ENCODE assay signal across 10 mouse cellular contexts in genomic region chr9:21184733-21185132, GRCm38 (mm10). TPM values are rescaled to one million over a fixed set of nuclear protein-coding genes. Genes with fewer than 3 reads are reported as not detected.
DNase-seq lines count a peak whose midpoint lies in the region; ATAC-seq and TF ChIP-seq lines count a peak whose summit lies in the region.
"Had no signal": no experiment of that assay in that cellular context is flagged by ENCODE, and none has a peak within 500 bp of the region (broad histone marks: within the 10 kb centered on the region; RNA-seq: fewer than 3 reads in every experiment).

No protein-coding gene starts in this region.

- intact Hi-C loops in left cerebral cortex, postnatal 36 days (cut with DNase I): no loop called here

- H3K27me3 ChIP-seq in lung, embryonic 14.5 days (ENCODE audit: insufficient read depth, low read length): peaks cover 3% of the 10 kb centered on the region; the same call in 1 of the 2 replicates
- no peaks in the 10 kb centered on the region for H3K27me3 ChIP-seq in lung, postnatal 0 days (replicated peaks; ENCODE audit: insufficient read depth, low read length)
- no peaks in the 10 kb centered on the region; the same call in 1 of the 2 replicates for H3K27me3 ChIP-seq in intestine, embryonic 16.5 days (replicated peaks; ENCODE audit: control insufficient read depth, insufficient read depth, low read length)
- H3K27me3 ChIP-seq in liver, postnatal 0 days (ENCODE audit: insufficient read depth, low read length): no peaks in the 10 kb centered on the region
- H3K27me3 ChIP-seq in midbrain, embryonic 10.5 days (ENCODE audit: low read depth, poor library complexity, severe bottlenecking): peaks cover 73% of the 10 kb centered on the region
- H3K27me3 ChIP-seq: CH12.LX had no signal

- no peaks in the 10 kb centered on the region for H3K36me3 ChIP-seq in lung, embryonic 14.5 days (ENCODE audit: insufficient read depth)
- no peaks in the 10 kb centered on the region for H3K36me3 ChIP-seq in lung, postnatal 0 days (ENCODE audit: insufficient read depth, low read length)
- H3K36me3 ChIP-seq in intestine, embryonic 16.5 days (ENCODE audit: control insufficient read depth, insufficient read depth, low read length): no peaks in the 10 kb centered on the region
- H3K36me3 ChIP-seq in liver, postnatal 0 days (replicated peaks; ENCODE audit: insufficient read depth, low read length): no peaks in the 10 kb centered on the region
- H3K36me3 ChIP-seq in midbrain, embryonic 10.5 days: no peaks in the 10 kb centered on the region
- H3K36me3 ChIP-seq: neural tube, embryonic 13.5 days had no signal

- no peak for TF ChIP-seq CTCF in lung, embryonic 14.5 days (IDR thresholded peaks at IDR 0.05; ENCODE audit: low read depth)
- no peak for TF ChIP-seq CTCF in lung, postnatal 0 days (IDR thresholded peaks at IDR 0.05)
- TF ChIP-seq CTCF in liver, postnatal 0 days (IDR thresholded peaks at IDR 0.05; ENCODE audit: low read depth): no peak

- H3K4me2 ChIP-seq in lung, embryonic 14.5 days: peak overlapping the region; percentile 63; the same call in 1 of the 2 replicates
- H3K4me2 ChIP-seq in lung, postnatal 0 days (replicated peaks; ENCODE audit: low read depth, low read length): no peak overlapping the region
- no peak overlapping the region for H3K4me2 ChIP-seq in intestine, embryonic 16.5 days (ENCODE audit: low read depth, low read length)
- H3K4me2 ChIP-seq in liver, postnatal 0 days (ENCODE audit: low read depth, low read length): peak overlapping the region; percentile 76

- no peak for TF ChIP-seq EP300 in lung, postnatal 0 days (IDR thresholded peaks at IDR 0.05)
- no peak for TF ChIP-seq EP300 in liver, postnatal 0 days (IDR thresholded peaks at IDR 0.05; ENCODE audit: low read depth)

- no peaks in the 10 kb centered on the region for H3K4me1 ChIP-seq in lung, embryonic 14.5 days (ENCODE audit: insufficient read depth)
- peaks cover 14% of the 10 kb centered on the region for H3K4me1 ChIP-seq in lung, postnatal 0 days (ENCODE audit: insufficient read depth, low read depth, low read length)
- peaks cover 24% of the 10 kb centered on the region for H3K4me1 ChIP-seq in intestine, embryonic 16.5 days (ENCODE audit: control insufficient read depth, insufficient read depth, low read length)
- H3K4me1 ChIP-seq in liver, postnatal 0 days (ENCODE audit: insufficient read depth): peaks cover 35% of the 10 kb centered on the region
- peaks cover 21% of the 10 kb centered on the region for H3K4me1 ChIP-seq in midbrain, embryonic 10.5 days

- H3K9ac ChIP-seq in lung, embryonic 14.5 days: no peak overlapping the region
- no peak overlapping the region for H3K9ac ChIP-seq in lung, postnatal 0 days (replicated peaks; ENCODE audit: low read depth)
- H3K9ac ChIP-seq in intestine, embryonic 16.5 days (ENCODE audit: low read depth, low read length): 0 out of 2 replicates have a peak overlapping the region, but pooled peaks have one; percentile 64
- no peak overlapping the region for H3K9ac ChIP-seq in liver, postnatal 0 days (replicated peaks)

- WGBS in lung, embryonic 14.5 days: 14% methylated on average over 2 of the region's 2 CpGs
- WGBS in lung, postnatal 0 days: 15% methylated on average over 2 of the region's 2 CpGs
- 38% methylated on average over 2 of the region's 2 CpGs for WGBS in intestine, embryonic 16.5 days
- 50% methylated on average over 2 of the region's 2 CpGs for WGBS in liver, postnatal 0 days (ENCODE audit: insufficient replicate concordance)
- 58% methylated on average over 2 of the region's 2 CpGs for WGBS in midbrain, embryonic 10.5 days

- no peaks in the 10 kb centered on the region for H3K9me3 ChIP-seq in lung, embryonic 14.5 days (ENCODE audit: low read depth, low read length)
- H3K9me3 ChIP-seq in lung, postnatal 0 days (ENCODE audit: low read length): no peaks in the 10 kb centered on the region
- no peaks in the 10 kb centered on the region for H3K9me3 ChIP-seq in intestine, embryonic 16.5 days (ENCODE audit: control insufficient read depth, low read length)
- no peaks in the 10 kb centered on the region for H3K9me3 ChIP-seq in liver, postnatal 0 days (ENCODE audit: low read length)
- no peaks in the 10 kb centered on the region for H3K9me3 ChIP-seq in midbrain, embryonic 10.5 days (replicated peaks)
- H3K9me3 ChIP-seq: neural tube, embryonic 13.5 days had no signal

- H3K4me3 ChIP-seq in lung, embryonic 14.5 days (ENCODE audit: low read depth, low read length): no peak overlapping the region
- no peak overlapping the region for H3K4me3 ChIP-seq in lung, postnatal 0 days (ENCODE audit: low read depth, low read length)
- H3K4me3 ChIP-seq in intestine, embryonic 16.5 days (ENCODE audit: low read length): no peak overlapping the region
- H3K4me3 ChIP-seq in liver, postnatal 0 days (ENCODE audit: low read depth, low read length): peak overlapping the region; percentile 55; the same call in 1 of the 2 replicates
- H3K4me3 ChIP-seq in midbrain, embryonic 10.5 days: no peak overlapping the region

- no peak for ATAC-seq in lung, embryonic 14.5 days (ENCODE audit: insufficient read depth)
- ATAC-seq in lung, postnatal 0 days: no peak
- ATAC-seq in intestine, embryonic 16.5 days: no peak
- ATAC-seq in liver, postnatal 0 days: no peak; the same call in 1 of the 2 replicates

- no peak overlapping the region for H3K27ac ChIP-seq in lung, embryonic 14.5 days (ENCODE audit: low read depth)
- H3K27ac ChIP-seq in lung, postnatal 0 days (ENCODE audit: low read length): no peak overlapping the region
- no peak overlapping the region for H3K27ac ChIP-seq in intestine, embryonic 16.5 days (ENCODE audit: low read length)
- no peak overlapping the region for H3K27ac ChIP-seq in liver, postnatal 0 days (ENCODE audit: low read depth)
- H3K27ac ChIP-seq in midbrain, embryonic 10.5 days (replicated peaks): no peak overlapping the region
- H3K27ac ChIP-seq: neural tube, embryonic 13.5 days had no signal

- DNase-seq in lung, embryonic 14.5 days: peak; percentile 38
- DNase-seq in lung, postnatal 0 days (ENCODE audit: low spot score): no peak
- peak; percentile 65 to 83 for DNase-seq in gastrocnemius, adult 8-10 months (ENCODE audit: low spot score in 2 of 2)
- DNase-seq in liver, postnatal 0 days: peak; percentile 61
- no peak for DNase-seq in midbrain, embryonic 10.5 days (ENCODE audit: low spot score)
- DNase-seq in left cerebral cortex, adult 18-20 months (ENCODE audit: low spot score in 2 of 2): no peak
- no peak for DNase-seq in left cerebral cortex, postnatal 36 days (ENCODE audit: low spot score in 2 of 2)

RNA-seq across cellular contexts. Expression of gene Pde4a, which starts 19.2 kb away (rescaled TPM):
- 8.4 and 9.4 TPM in 2 replicates for polyA plus RNA-seq in lung, embryonic 14.5 days (2014; fragmentation: Nextera tagmentation; extraction: Ambion mirVana)
- 3.9 and 4.7 TPM in 2 replicates for polyA plus RNA-seq in lung, postnatal 0 days (2015; fragmentation: Nextera tagmentation; extraction: Ambion mirVana)
- 10 to 100 TPM; 40.7 to 51.5 (median 47.0) TPM for total RNA-seq in gastrocnemius, adult 8-10 months (2022)
- 6.2 and 7.8 TPM in 2 replicates for polyA plus RNA-seq in intestine, embryonic 16.5 days (2015; fragmentation: Nextera tagmentation; extraction: Ambion mirVana)
- 1.4 and 1.5 TPM in 2 replicates for polyA plus RNA-seq in liver, postnatal 0 days (2015; fragmentation: Nextera tagmentation; extraction: Ambion mirVana)
- 3.8 and 5.0 TPM in 2 replicates for polyA plus RNA-seq in midbrain, embryonic 10.5 days (2016; fragmentation: Nextera tagmentation; extraction: Ambion mirVana)
- total RNA-seq in left cerebral cortex, adult 18-20 months (2021): 10 to 100 TPM; 84.8 to 98.3 TPM
- total RNA-seq in left cerebral cortex, postnatal 36 days (2021): 10 to 100 TPM; 94.8 to 98.7 TPM

RNA-seq across cellular contexts. Expression of gene Cdc37, which starts 35.0 kb away (rescaled TPM):
- polyA plus RNA-seq in lung, embryonic 14.5 days (2014; fragmentation: Nextera tagmentation; extraction: Ambion mirVana): 352 and 353 TPM in 2 replicates
- 165 and 171 TPM in 2 replicates for polyA plus RNA-seq in lung, postnatal 0 days (2015; fragmentation: Nextera tagmentation; extraction: Ambion mirVana)
- 100 to 1,000 TPM in 3 of 4 experiments, 10 to 100 TPM in 1; 95.0 to 132 (median 111) TPM for total RNA-seq in gastrocnemius, adult 8-10 months (2022)
- 247 and 261 TPM in 2 replicates for polyA plus RNA-seq in intestine, embryonic 16.5 days (2015; fragmentation: Nextera tagmentation; extraction: Ambion mirVana)
- 81.1 and 84.1 TPM in 2 replicates for polyA plus RNA-seq in liver, postnatal 0 days (2015; fragmentation: Nextera tagmentation; extraction: Ambion mirVana)
- polyA plus RNA-seq in midbrain, embryonic 10.5 days (2016; fragmentation: Nextera tagmentation; extraction: Ambion mirVana): 351 and 367 TPM in 2 replicates
- total RNA-seq in left cerebral cortex, adult 18-20 months (2021): 100 to 1,000 TPM; 153 to 154 TPM
- total RNA-seq in left cerebral cortex, postnatal 36 days (2021): 100 to 1,000 TPM; 139 to 155 TPM

RNA-seq across cellular contexts. Expression of gene Tyk2, which starts 53.7 kb away (rescaled TPM):
- polyA plus RNA-seq in lung, embryonic 14.5 days (2014; fragmentation: Nextera tagmentation; extraction: Ambion mirVana): 9.5 and 12.5 TPM in 2 replicates
- 10.9 and 12.5 TPM in 2 replicates for polyA plus RNA-seq in lung, postnatal 0 days (2015; fragmentation: Nextera tagmentation; extraction: Ambion mirVana)
- 1 to 10 TPM; 4.9 to 6.0 (median 5.8) TPM for total RNA-seq in gastrocnemius, adult 8-10 months (2022)
- polyA plus RNA-seq in intestine, embryonic 16.5 days (2015; fragmentation: Nextera tagmentation; extraction: Ambion mirVana): 17.0 and 18.1 TPM in 2 replicates
- 4.5 and 5.4 TPM in 2 replicates for polyA plus RNA-seq in liver, postnatal 0 days (2015; fragmentation: Nextera tagmentation; extraction: Ambion mirVana)
- 13.6 and 14.8 TPM in 2 replicates for polyA plus RNA-seq in midbrain, embryonic 10.5 days (2016; fragmentation: Nextera tagmentation; extraction: Ambion mirVana)
- 10 to 100 TPM; 12.6 to 12.7 TPM for total RNA-seq in left cerebral cortex, adult 18-20 months (2021)
- total RNA-seq in left cerebral cortex, postnatal 36 days (2021): 10 to 100 TPM in 1 of 2 experiments, 1 to 10 TPM in 1; 9.1 to 15.3 TPM

RNA-seq across cellular contexts. Expression of gene Keap1, which starts 54.4 kb away (rescaled TPM):
- polyA plus RNA-seq in lung, embryonic 14.5 days (2014; fragmentation: Nextera tagmentation; extraction: Ambion mirVana): 42.8 and 44.6 TPM in 2 replicates
- 44.7 and 45.9 TPM in 2 replicates for polyA plus RNA-seq in lung, postnatal 0 days (2015; fragmentation: Nextera tagmentation; extraction: Ambion mirVana)
- total RNA-seq in gastrocnemius, adult 8-10 months (2022): 10 to 100 TPM; 54.9 to 59.4 (median 57.4) TPM
- polyA plus RNA-seq in intestine, embryonic 16.5 days (2015; fragmentation: Nextera tagmentation; extraction: Ambion mirVana): 58.1 and 59.7 TPM in 2 replicates
- polyA plus RNA-seq in liver, postnatal 0 days (2015; fragmentation: Nextera tagmentation; extraction: Ambion mirVana): 22.9 and 26.5 TPM in 2 replicates
- polyA plus RNA-seq in midbrain, embryonic 10.5 days (2016; fragmentation: Nextera tagmentation; extraction: Ambion mirVana): 47.1 and 50.8 TPM in 2 replicates
- 10 to 100 TPM; 53.4 to 58.0 TPM for total RNA-seq in left cerebral cortex, adult 18-20 months (2021)
- 10 to 100 TPM; 52.7 to 60.8 TPM for total RNA-seq in left cerebral cortex, postnatal 36 days (2021)

Comparison
In these comparisons a context has a peak if more than half of its experiments do, and no peak if none do; other contexts are left out.
1. DNase-seq: peak in lung, embryonic 14.5 days (single experiment), gastrocnemius, adult 8-10 months (2 of 2) and liver, postnatal 0 days (single experiment); none in lung, postnatal 0 days (single experiment), midbrain, embryonic 10.5 days (single experiment), left cerebral cortex, adult 18-20 months (0 of 2) and left cerebral cortex, postnatal 36 days (0 of 2).
2. H3K4me2 ChIP-seq: peak in lung, embryonic 14.5 days (single experiment) and liver, postnatal 0 days (single experiment); none in lung, postnatal 0 days (single experiment) and intestine, embryonic 16.5 days (single experiment).